Mouse (Mus musculus) ES-CJ7 (cell line): ENCODE measurements around the gene Prkar1a.
A peak's percentile ranks its signal among the peaks of the same experiment; 100 is the strongest.

Source experiments
- DNase-seq: peaks from one replicate; pipeline ENCODE4 v3.0.0; 2011; ENCODE audit warnings: low read depth, low spot score

The Prkar1a gene

DNA sequence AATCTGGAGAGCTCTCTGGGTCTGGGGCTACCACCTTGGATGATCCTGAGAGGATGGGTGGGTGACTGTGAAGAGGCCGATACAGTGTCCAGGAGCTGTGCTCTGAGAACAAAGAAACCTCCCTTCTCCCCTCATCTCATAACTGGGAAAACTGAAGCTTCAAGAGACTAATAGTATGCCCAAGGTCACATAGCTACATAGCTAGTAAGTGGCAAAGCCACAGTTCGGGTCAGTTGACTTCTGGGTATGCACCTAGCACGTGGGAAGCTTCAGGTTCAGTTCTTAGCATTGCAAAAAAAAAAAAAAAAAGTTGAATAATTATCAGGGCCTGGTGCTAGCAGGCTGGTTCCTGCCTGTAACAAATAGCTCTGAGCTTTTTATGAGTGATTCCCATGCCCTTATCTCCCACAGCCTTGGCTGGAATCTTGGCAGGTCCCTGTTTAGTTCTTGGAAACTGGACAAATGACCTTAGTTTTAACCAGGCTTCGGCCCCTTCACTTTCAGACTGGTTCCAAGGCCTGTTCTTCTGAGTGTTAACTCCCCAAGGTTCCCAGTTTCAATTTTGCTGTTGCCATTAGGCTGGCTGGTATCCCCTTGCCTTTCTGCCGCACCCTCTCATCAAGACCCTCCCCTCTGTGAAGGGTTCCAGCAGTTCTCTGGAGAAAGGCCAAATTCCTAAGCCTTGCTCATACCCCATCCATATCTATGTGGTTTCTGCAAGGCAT is 7.5 kb upstream of the Prkar1a start:
- DNase-seq: no peak

DNA sequence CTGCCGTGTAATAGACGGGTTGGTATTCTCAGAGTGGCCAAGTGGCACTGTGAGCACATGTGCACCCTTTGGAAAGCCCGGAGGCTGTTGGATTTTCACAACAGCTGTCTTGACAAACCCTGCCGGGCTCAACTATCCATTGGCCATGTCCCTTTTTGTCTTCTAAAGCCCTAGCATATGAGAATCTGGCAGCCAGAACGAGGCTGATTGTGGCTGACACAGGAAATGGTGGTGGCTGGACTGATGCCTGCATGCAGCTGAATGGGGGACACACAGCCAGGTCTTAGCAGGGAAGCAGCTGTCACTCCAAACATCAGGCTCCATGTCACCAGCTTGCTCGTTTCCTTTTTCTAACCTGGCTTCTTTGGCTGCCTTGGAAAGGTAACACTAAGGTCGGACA is 695 bp upstream of the Prkar1a start:
- no peak for DNase-seq

DNA sequence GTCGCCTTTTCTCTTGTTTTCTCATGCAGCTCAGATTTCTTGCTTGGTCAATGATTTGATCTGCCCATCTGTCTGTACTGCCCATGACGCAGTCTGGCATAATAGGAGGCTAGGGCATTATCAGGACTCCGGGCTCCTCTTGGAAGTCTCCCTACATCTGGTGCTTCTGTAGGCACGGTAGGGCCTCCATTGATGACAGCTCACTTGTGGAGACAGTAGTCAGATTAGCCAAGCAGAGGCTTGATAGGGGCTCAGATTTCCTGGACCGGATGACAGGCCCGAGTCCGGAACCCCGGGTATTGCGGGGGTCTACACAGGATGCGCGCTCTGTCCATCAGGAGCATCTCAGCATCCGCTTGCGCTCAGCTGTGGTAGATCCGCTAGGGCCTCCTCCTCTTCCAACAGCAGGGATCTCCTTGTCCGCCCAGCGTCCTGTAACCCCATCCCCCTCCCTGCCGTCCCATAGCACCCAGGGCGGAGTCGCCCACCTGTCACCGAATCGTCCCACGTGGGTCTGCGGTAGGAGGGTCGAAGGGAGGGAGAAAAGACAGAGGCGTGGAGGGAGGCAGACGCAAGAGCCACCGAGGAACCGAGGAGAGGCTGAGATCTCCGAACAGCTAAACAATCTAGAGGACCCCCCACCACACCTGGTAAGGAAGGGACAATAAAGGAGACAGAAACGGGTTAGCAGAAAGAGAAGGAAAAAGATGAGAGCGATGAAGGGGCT is 933 bp downstream of the Prkar1a start:
- DNase-seq: peak; percentile 78

DNA sequence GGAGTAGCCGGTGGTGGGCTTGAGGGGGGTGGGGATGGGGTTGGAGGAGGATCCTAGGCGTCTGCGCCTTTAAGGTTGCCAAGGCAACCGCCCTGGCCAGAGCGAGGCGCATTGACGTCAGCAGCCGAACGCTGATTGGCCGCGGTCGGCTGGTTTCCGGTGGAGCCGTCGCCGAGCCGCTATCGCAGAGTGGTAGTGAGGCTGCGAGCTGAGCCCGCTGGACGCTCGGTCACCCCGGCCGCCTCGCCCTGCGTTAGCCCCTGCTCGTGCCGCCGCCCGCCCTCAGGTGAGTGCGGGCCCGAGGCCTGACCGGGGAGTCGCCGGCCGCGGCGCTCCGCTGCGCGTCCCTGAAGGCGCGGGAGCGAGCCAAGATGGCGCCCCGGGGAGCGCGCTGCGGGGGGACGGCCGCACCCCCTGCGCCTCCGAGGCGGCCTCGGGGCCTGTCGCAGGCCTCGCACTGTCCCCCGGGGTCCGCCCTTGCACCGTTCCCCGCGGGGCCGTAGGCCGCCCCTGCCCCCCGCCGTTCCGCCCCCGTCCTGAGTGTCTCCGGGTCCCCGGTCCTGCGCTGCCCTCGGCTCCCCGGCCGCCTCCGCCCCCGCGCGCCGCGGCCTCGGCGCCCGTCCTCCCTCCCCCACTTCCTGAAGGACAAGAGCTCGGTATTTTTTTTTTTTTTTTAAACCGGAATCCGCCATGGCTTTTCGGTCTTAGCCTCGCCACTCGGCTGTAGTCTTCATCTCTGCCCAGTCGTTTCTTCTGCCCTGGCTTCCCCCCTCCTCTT is 1.8 kb downstream of the Prkar1a start:
- DNase-seq: peak; percentile 86

DNA sequence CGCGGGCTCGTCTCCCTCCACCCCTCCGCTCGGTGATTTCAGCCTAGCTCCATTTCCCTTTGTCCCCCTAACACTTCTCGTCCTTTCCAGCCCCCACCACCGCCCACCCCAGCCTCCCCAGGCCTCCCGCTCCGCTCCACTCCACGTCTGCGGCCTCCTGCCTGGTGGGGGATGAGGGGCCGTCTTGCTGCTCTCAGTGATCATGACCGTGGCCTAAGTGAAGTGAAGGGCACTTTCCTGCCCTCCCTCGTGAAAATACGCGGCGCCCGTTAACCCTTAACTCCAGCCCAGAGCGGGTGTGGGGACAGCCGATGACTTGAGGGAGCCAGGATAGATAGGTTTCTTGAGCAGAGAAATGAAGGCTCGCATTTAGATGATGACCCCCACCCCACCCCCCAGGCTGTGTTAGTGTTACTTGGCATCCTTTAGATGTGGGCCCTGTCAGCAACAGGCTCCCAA is 2.4 kb downstream of the Prkar1a start:
- peak; percentile 19 for DNase-seq

DNA sequence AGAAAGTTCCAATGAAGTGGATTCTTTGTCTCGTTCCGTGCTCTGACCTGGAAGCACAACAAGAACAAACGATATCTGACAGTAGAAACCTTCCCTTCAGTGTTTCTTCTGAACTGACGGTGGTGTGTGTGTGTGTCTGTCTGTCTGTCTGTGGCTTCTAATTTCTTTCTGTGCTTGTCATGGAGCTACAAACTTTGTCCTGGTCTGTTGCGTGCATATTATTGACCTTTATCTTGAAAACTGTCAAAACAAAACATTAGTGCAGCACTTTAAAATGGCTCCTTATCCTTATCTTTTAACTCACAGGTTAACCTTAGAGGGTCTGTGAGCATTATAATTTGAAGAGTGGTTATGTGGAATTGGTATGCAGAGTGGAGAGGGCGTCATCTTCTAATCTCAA is 3.3 kb downstream of the Prkar1a start:
- DNase-seq: no peak

DNA sequence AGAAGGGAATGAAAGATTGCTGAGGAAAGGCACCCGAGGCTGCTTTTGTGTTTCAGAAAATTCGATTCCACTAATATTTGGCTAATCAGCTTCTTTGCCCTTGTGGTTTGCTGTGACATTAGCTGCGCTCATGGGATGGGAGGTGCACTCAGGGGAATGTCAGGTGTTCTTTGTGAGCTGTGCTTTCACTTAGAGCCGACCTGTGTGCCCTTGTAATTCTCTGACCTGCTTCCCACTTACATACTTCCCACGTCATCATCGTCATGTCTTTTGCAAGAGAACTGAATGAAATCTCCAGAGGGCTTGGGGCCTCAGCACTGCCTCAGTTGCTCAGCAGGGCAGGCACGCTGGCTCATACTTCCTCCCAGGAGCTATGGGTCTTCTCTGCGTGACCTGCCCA is 4.0 kb downstream of the Prkar1a start:
- no peak for DNase-seq

DNA sequence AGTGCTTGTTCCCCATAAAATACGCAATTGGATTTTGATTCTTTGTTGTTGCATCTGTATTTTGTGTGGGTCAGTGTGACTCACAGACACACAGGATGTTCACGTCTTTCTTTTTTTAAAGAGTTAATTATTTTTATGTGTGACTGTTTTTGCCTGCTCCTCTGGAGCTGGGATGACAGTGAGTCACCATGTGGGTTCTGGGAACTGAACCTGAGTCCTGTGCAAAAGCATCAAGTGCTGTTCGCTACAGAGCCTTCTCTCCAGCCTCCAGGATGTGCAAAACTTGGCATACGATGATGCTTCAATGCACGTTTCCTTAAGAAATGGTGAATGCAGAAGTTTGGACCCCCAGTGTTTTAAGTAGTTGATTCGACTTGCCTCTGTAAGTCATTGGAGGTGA is 5.4 kb downstream of the Prkar1a start:
- no peak for DNase-seq

DNA sequence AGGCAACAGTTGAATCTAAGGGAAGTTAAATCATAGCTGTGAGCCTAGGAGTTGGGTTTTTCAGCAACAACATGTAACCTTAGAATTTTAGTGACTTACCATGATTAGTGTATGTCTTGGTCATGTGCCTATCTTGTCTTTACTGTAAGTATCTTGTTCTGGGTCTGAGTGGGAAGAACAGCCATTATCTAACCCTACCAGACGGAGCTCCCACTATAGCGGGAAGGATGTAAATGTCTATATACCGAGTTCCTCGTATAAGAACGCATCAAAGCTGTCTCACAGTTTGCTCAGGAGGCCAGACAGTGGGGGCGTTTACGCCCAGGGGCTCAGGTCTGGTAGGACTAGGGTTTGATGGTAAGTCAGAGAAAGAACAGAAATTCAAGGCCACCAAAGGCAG is 7.0 kb downstream of the Prkar1a start:
- DNase-seq: no peak

DNA sequence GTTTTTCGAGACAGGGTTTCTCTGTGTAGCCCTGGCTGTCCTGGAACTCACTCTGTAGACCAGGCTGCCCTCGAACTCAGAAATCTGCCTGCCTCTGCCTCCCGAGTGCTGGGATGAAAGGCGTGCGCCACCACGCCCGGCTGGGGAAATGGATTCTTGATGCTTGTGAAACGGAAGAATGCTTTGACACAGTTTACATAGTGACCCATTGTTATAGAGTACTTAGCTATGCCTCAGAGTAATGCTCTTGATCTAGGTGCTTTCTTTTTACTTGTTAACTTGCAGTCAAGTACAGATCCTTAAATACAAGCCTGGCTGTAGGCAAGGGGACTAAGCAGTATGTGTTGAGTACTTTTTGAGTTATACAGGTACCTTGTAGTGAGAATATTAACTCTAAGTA is 11.3 kb downstream of the Prkar1a start:
- peak; percentile 57 for DNase-seq

DNA sequence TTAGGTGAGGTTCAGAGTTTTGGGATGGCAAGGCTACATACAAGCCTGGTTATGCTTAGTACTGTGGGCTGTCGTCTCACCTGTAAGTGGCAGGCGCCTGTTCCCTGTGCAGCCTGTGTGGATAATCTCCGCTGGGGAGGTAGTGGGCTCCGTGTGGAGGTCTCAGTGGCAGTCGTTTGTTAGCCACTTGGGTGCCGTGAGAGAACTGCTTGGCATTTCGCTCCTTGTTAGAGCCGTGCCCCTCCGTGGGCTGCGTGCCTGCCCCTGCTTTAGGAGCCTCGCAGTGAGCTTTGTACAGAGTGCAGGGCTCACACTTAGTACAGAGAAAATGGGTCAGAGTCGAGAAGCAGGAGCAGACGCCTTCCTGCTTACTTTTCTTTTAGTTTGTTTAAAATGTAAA is 15.1 kb downstream of the Prkar1a start:
- no peak for DNase-seq

DNA sequence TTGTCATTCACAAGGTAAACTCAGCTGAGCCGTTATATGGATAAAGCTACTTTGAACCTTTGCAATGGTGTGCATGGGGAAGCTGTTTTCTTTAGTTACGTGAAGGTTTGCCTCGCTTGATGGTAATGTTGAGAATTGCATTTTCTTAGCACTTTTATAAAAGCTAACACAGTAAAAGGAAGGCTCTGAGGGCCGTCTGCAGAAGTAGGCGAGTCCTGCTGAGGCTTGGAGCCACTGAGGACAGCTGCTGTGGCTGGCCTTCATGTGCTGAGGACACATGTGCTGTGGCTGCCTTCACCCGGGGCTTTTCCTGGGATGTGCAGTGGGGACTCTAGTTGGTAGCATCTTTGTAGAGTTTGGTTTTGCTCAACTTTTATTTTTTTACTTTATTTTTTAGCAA is 16.2 kb downstream of the Prkar1a start:
- no peak for DNase-seq

DNA sequence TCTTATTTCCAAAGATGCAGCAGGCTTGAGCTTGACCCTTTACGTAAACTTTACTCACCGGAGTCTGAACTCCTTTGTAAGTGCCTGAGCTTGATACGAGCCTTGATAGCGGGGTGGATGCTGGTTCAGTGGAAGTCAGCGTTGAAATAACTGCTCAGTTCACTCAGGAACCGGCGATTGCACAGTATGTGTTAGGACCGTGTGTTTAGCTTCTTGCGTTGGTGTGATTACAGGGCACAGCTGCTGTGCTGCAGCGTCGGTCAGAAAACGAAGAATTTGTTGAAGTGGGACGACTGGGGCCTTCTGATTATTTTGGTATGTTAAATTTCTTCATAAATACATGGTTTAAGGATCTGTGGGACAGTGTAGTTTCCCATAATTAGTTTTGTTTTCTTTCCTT is 17.2 kb downstream of the Prkar1a start:
- no peak for DNase-seq

DNA sequence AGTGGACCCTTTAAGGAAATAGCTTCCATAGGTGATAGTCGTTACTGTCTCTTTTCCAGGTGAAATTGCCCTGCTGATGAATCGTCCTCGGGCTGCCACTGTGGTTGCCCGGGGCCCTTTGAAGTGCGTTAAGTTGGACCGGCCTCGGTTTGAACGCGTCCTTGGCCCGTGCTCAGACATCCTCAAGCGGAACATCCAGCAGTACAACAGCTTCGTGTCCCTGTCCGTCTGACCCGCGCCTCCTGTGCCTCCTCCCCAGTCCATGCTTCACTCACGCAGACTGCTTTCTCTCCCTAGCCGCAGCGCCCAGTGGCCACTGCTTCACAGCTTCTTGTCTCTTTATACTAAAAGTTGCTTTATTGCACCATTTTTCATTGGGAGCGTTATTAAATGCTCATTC is 18.2 kb downstream of the Prkar1a start:
- no peak for DNase-seq

DNA sequence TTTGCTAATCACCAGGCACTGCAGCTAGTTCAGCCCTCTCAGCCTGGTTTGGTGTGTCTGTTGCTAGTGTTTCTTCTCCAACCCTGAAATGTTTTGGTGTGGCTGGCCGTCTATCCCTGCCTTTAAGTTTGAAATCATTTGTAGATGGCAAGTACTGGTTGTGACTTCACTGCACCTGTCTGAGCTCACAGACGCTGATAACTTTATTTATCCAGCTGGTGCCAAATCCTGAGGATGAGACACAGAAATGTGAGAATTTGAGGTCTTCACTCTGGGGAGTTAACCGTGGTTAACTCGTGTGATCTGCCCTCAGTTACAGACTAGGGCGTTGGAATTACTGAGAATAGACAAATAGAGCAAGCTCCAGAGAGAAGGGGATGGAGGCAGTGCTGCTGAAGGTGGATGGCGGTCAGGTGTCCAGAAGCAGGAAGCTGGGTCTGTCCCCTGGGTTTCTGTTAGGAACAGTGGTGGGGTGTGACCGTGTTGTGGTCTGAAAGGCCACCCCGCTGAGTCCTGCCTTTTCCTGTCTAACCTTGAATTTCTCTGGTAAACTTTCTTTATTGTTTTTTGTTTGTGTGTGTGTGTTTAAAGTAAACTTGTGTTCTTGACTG is 19.0 kb downstream of the Prkar1a start:
- no peak for DNase-seq

DNA sequence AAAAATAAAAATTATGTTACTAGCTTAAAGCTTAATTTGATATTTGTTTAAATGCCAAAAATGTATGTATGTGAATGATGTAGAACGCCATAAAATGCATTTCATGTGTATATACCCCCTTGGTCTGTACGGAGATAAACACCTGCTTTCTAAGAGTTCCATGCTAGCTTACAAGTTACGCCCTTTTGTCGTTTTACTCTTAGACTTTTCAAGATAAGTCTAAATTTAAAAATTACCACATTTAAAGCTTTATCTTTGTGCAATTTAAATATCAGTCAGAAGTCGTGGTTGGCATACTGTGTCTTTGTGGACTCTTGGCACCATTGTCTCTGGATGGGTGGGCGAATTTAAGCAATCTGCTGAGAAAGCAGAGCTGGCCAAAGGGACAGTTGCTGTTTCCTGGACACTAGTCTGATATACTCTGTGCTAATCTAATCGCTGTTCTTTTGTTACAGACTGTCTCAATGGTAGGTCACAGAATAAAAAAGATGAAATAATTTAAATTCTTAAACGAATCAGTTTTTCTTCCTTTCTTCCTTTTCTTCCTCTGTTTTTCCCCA is 20.0 kb downstream of the Prkar1a start:
- no peak for DNase-seq

DNA sequence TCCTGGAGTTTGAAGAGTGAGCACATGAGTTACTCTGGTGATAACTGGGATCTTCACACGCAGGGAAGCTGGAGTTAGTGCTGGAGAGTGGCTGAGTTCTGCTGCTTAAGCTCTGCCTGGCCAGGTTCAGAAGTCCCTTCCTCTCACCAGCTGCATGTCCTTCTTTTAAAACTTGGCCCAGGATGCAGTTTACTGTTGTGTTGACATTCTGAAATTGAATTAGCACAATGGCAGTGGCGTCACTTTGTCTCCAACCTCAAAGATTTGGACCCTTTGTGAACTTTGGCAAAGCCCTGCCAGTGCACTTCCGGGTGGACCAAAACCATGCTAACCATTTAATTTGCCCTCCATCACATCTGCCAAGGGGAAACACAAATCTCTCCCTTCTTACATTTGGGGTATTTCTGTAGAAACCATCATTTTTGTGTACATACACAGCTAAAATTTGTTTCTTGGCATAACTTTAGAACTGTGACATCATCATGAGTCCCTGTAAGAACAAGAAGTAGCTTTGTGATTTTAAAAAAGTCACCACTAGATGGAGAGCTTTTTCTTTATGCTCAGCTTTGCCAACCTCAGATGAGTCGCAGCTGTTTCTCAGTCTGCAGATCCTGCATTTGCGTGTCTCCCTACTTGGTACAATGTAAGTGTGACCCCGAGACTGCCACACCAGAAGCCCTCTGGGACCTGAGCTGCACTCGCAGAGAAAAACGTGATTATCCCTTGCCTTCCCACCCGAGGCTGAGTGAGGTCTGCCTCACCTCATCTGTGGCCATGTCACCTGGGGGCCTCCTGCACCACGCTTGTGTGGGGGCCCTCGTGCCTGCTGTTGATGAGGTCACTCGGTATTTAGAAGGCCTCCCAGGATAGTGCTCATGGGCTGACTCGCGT is 21.1 kb downstream of the Prkar1a start:
- DNase-seq: peak; percentile 61

DNA sequence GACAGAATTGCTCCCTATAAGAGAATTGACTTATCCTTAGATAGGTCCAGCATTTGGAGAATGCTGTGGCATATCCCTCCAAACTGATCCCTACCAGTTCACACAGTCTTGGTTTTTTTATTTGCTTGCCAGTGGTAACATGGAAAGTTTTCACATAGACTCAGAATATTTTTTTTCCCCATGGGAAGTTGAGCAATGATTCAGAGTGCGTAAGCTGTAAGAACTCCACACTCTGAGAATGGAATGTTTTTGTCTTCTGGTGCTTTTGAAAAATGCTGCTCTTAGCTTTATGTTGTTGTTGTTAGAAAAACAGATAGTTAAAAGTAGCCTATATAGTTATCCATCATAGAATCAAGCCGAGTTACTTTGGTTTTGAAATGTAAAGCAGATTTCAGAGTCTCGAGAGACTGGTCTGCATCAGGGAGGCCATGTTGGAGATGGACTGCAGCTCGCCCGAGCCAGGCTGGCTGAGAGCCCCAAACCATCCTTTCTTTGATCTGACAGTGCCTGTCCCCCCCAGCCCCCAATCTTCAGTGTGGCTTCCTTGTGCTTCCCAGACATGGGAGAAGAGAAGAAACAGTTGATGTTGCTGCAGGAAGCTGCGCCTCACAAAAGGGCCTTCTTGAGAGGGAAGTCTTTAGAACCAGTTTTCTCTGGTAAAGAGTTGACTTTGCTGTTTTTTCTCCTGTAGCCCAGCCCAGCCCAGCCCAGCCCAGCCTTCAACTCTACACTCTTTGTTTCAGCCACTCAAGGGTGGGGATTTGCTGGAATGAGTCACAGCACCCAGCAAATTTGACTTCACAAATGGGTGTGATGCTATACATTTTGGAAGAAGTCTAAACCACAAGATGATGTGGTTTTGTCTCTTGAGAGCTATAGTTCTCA is 22.2 kb downstream of the Prkar1a start:
- DNase-seq: peak; percentile 55

DNA sequence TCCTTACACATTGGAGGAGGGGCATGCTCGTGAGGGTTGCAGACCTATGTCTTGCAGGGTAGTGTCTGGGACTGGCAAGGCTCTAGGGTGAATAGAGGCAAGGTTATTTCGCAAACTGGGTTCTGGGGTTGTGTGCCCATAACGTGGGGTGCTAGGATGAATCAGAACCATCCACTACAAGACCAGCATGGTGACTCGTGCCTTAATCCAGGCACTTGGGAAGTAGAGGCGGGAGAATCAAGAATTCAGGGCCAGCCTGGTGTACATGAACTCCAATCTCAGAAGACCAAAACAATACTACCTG is 22.8 kb downstream of the Prkar1a start:
- no peak for DNase-seq

DNA sequence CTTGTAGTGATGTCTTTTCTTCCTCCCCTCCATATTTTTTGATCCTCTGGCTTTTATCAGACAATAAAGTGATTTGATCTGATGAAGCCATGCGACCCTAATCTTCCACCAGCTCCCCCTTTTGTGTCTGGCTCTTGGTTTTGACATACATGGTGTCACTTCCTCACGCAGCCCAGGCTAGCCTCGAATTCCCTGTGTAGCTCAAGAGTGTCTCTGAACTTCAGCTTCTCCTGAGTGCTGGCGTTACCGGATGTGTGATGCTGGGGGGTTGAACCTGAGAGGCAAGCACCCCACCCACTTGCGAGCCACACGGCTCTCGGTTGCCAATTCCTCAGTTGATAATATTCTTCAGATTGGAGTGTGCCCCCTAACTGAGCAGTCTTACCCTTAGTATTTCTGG is 23.2 kb downstream of the Prkar1a start:
- DNase-seq: no peak
